Mouse (Mus musculus): ENCODE measurements around the gene Trp53inp2.

DNA sequence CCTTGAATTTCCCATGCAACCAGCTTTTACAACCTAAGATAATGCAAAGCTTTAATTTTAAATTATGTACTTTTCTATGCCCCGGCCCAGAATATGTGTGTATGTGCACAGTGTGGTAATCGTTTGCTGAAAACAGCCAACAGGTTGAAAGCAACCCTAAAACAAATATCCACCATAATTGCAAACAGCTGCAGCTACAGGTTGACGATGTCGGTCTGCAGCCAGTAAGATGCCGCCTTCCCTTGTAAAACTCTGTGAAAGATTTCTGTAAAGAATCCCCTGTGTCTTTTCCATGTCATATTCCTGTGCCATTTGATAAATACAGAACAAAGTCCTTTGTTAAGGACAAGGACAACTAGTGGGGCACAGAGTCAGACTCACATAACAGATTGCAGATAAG lies 13.7 kb downstream of the Trp53inp2 start:
- no peak for TF ChIP-seq CTCF (IDR thresholded peaks at IDR 0.05; ENCODE audit: low read depth, low read length)
- no peak for TF ChIP-seq GATA1 (IDR thresholded peaks at IDR 0.05; ENCODE audit: borderline replicate concordance, low read length)
- TF ChIP-seq TAL1 (conservative IDR thresholded peaks at IDR 0.05; ENCODE audit: low read depth, low read length): no peak
